In the genomic region with DNA sequence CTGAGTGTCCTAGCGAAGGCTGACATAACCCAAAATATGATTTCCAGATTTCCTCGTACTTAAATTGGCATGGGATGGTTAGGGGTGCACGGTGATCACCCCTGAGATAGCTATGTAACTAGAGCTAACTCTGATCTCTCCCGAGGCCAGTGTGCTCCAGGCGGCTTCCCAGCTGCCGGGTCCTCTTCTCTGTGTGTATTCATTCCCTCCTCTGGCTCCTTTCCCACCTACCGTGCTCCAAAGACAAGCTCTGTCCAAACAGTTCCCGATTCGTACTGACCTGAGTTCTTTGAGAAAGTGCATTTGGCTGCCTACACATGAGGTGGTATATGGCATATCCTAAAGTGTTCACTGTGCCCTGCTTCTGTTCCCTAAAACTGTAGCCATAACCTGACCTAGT, we compare ENCODE assay signal across 21 mouse cellular contexts.
"Had no signal": no experiment of that assay in that cellular context is flagged by ENCODE, and none has a peak within 500 bp of the region (broad histone marks: within the 10 kb centered on the region; RNA-seq: fewer than 3 reads in every experiment).

No protein-coding gene starts in this region.

- ATAC-seq: liver, postnatal 0 days; midbrain, embryonic 13.5 days had no signal

- H3K27ac ChIP-seq: limb, embryonic 12.5 days; limb, embryonic 15.5 days; liver, embryonic 14.5 days; midbrain, embryonic 13.5 days; neural tube, embryonic 12.5 days; neural tube, embryonic 15.5 days; stomach, postnatal 0 days had no signal

- H3K27me3 ChIP-seq: limb, embryonic 12.5 days; limb, embryonic 15.5 days; midbrain, embryonic 13.5 days; neural tube, embryonic 12.5 days; neural tube, embryonic 15.5 days had no signal

- H3K36me3 ChIP-seq: midbrain, embryonic 13.5 days had no signal

- H3K4me2 ChIP-seq: limb, embryonic 12.5 days; limb, embryonic 15.5 days; liver, embryonic 11.5 days; lung, embryonic 14.5 days; midbrain, embryonic 13.5 days; neural tube, embryonic 12.5 days; neural tube, embryonic 15.5 days had no signal

- H3K4me1 ChIP-seq: midbrain, embryonic 13.5 days; neural tube, embryonic 12.5 days had no signal

- H3K9me3 ChIP-seq: limb, embryonic 12.5 days; limb, embryonic 15.5 days; midbrain, embryonic 13.5 days; neural tube, embryonic 12.5 days; neural tube, embryonic 15.5 days had no signal

- DNase-seq: kidney, adult 9 months; kidney, postnatal 14 days; kidney, postnatal 4 days; left cerebral cortex, postnatal 4 days; liver, postnatal 0 days; lung, embryonic 14.5 days; lung, postnatal 10 days; right cerebral cortex, adult 18-20 months; right cerebral cortex, postnatal 14 days; right cerebral cortex, postnatal 4 days; thymus, adult 2 months; thymus, postnatal 14 days; thymus, postnatal 4 days had no signal

- H3K4me3 ChIP-seq: limb, embryonic 12.5 days; limb, embryonic 15.5 days; midbrain, embryonic 13.5 days; neural tube, embryonic 12.5 days; neural tube, embryonic 15.5 days had no signal

- H3K9ac ChIP-seq: limb, embryonic 12.5 days; limb, embryonic 15.5 days; liver, embryonic 14.5 days; liver, postnatal 0 days; lung, embryonic 14.5 days; midbrain, embryonic 13.5 days; neural tube, embryonic 12.5 days; neural tube, embryonic 15.5 days had no signal
